ENCODE assay signal across 8 mouse cellular contexts in genomic region chr13:23576906-23577639, GRCm38 (mm10). TPM values are rescaled to one million over a fixed set of nuclear protein-coding genes. Genes with fewer than 3 reads are reported as not detected.
DNase-seq lines count a peak whose midpoint lies in the region; ATAC-seq and TF ChIP-seq lines count a peak whose summit lies in the region.

No protein-coding gene starts in this region.

- no peak for DNase-seq in heart, adult 8-10 months (ENCODE audit: low spot score)
- DNase-seq in c-Kit-positive CD71-positive TER-119-positive erythroid progenitor cells, embryonic 14.5 days (ENCODE audit: low spot score), result peak; percentile 46
- no peak for DNase-seq in hindbrain, postnatal 0 days (ENCODE audit: low spot score)
- no peak for DNase-seq in left cerebral cortex, postnatal 14 days (ENCODE audit: low spot score in 2 of 2)
- DNase-seq in adrenal gland, adult 18-20 months (ENCODE audit: low spot score in 2 of 2), result no peak
- no peak for DNase-seq in ovary, postnatal 10 days (ENCODE audit: low spot score)

- H3K4me3 ChIP-seq in heart, embryonic 16.5 days (ENCODE audit: low read length), result peak overlapping the region; percentile 52
- no peak overlapping the region for H3K4me3 ChIP-seq in hindbrain, postnatal 0 days (ENCODE audit: low read length)
- H3K4me3 ChIP-seq in midbrain, embryonic 15.5 days, result peak overlapping the region; percentile 41

- no peak for TF ChIP-seq CTCF in hindbrain, postnatal 0 days (IDR thresholded peaks at IDR 0.05; ENCODE audit: low read depth)

- H3K27ac ChIP-seq in heart, embryonic 16.5 days (ENCODE audit: low read length), result peak overlapping the region; percentile 66
- no peak overlapping the region for H3K27ac ChIP-seq in hindbrain, postnatal 0 days
- no peak overlapping the region for H3K27ac ChIP-seq in midbrain, embryonic 15.5 days

- peaks cover 27% of the 10 kb centered on the region for H3K4me1 ChIP-seq in heart, embryonic 16.5 days (ENCODE audit: control insufficient read depth, insufficient read depth, low read length)
- 0 out of 2 replicates have a peak, but pooled peaks cover 7% of the 10 kb centered on the region for H3K4me1 ChIP-seq in hindbrain, postnatal 0 days (ENCODE audit: insufficient read depth, low read length)
- peaks cover 42% of the 10 kb centered on the region for H3K4me1 ChIP-seq in midbrain, embryonic 15.5 days

- no peaks in the 10 kb centered on the region for H3K36me3 ChIP-seq in heart, embryonic 16.5 days (ENCODE audit: control insufficient read depth, insufficient read depth)
- no peaks in the 10 kb centered on the region for H3K36me3 ChIP-seq in hindbrain, postnatal 0 days (ENCODE audit: insufficient read depth, low read length)
- no peaks in the 10 kb centered on the region for H3K36me3 ChIP-seq in midbrain, embryonic 15.5 days (replicated peaks)

- ATAC-seq in heart, embryonic 16.5 days (replicated peaks; ENCODE audit: extremely low read depth, insufficient read depth, low FRiP score), result no peak
- ATAC-seq in hindbrain, postnatal 0 days, result no peak
- no peak for ATAC-seq in midbrain, embryonic 15.5 days (replicated peaks)

- intact Hi-C loops in left cerebral cortex, postnatal 14 days (cut with DNase I), result no loop called here

- no peaks in the 10 kb centered on the region for H3K27me3 ChIP-seq in heart, embryonic 16.5 days (ENCODE audit: control insufficient read depth, insufficient read depth, low read length)
- H3K27me3 ChIP-seq in hindbrain, postnatal 0 days (ENCODE audit: insufficient read depth, low read length), result no peaks in the 10 kb centered on the region
- H3K27me3 ChIP-seq in midbrain, embryonic 15.5 days (replicated peaks), result no peaks in the 10 kb centered on the region

- H3K4me2 ChIP-seq in heart, embryonic 16.5 days (ENCODE audit: low read depth, low read length), result peak overlapping the region; percentile 62
- H3K4me2 ChIP-seq in hindbrain, postnatal 0 days (ENCODE audit: low read depth, low read length), result peak overlapping the region; percentile 52
- peak overlapping the region; percentile 75 for H3K4me2 ChIP-seq in midbrain, embryonic 15.5 days

- H3K9ac ChIP-seq in heart, embryonic 16.5 days (ENCODE audit: low read length), result peak overlapping the region; percentile 72; the same call in 1 of the 2 replicates
- peak overlapping the region; percentile 42; the same call in 1 of the 2 replicates for H3K9ac ChIP-seq in hindbrain, postnatal 0 days (replicated peaks; ENCODE audit: low read length)
- H3K9ac ChIP-seq in midbrain, embryonic 15.5 days, result 0 out of 2 replicates have a peak overlapping the region, but pooled peaks have one; percentile 55

- WGBS in heart, embryonic 16.5 days, result 56% methylated on average over 6 of the region's 6 CpGs
- 55% methylated on average over 6 of the region's 6 CpGs for WGBS in hindbrain, postnatal 0 days
- WGBS in midbrain, embryonic 15.5 days, result 47% methylated on average over 6 of the region's 6 CpGs

- H3K9me3 ChIP-seq in heart, embryonic 16.5 days (replicated peaks; ENCODE audit: control insufficient read depth, low read length), result no peaks in the 10 kb centered on the region
- H3K9me3 ChIP-seq in hindbrain, postnatal 0 days (ENCODE audit: low read length), result no peaks in the 10 kb centered on the region
- no peaks in the 10 kb centered on the region for H3K9me3 ChIP-seq in midbrain, embryonic 15.5 days

RNA-seq across cellular contexts. Expression of gene Hist1h3d, which starts 1.5 kb away (rescaled TPM):
- 1.4 and 1.8 TPM in 2 replicates for polyA plus RNA-seq in heart, embryonic 16.5 days (2015; fragmentation: Nextera tagmentation; extraction: Ambion mirVana)
- 1 to 10 TPM; 1.1 to 4.0 (median 2.0) TPM for total RNA-seq in heart, adult 8-10 months (2022)
- 173 and 207 TPM in 2 replicates for total RNA-seq in hindbrain, postnatal 0 days (2014; rRNA removed)
- polyA plus RNA-seq in hindbrain, postnatal 0 days (2015; fragmentation: Nextera tagmentation; extraction: Ambion mirVana), result 0.96 and 1.4 TPM in 2 replicates
- 0.82 and 1.2 TPM in 2 replicates for polyA plus RNA-seq in midbrain, embryonic 15.5 days (2015; fragmentation: Nextera tagmentation; extraction: Ambion mirVana)
- 1 to 10 TPM; 9.4 to 9.9 TPM for total RNA-seq in left cerebral cortex, postnatal 14 days (2021)
- total RNA-seq in adrenal gland, adult 18-20 months (2021), result 1 to 10 TPM; 3.2 to 3.9 TPM

RNA-seq across cellular contexts. Expression of gene Hist1h2ad, which starts 2.9 kb away (rescaled TPM):
- polyA plus RNA-seq in heart, embryonic 16.5 days (2015; fragmentation: Nextera tagmentation; extraction: Ambion mirVana), result 1.2 and 1.8 TPM in 2 replicates
- total RNA-seq in heart, adult 8-10 months (2022), result 1 to 10 TPM; 1.8 to 4.3 (median 2.7) TPM
- total RNA-seq in hindbrain, postnatal 0 days (2014; rRNA removed), result 636 and 885 TPM in 2 replicates
- polyA plus RNA-seq in hindbrain, postnatal 0 days (2015; fragmentation: Nextera tagmentation; extraction: Ambion mirVana), result 0.69 TPM in 1 of 2 replicates, not detected in the other
- polyA plus RNA-seq in midbrain, embryonic 15.5 days (2015; fragmentation: Nextera tagmentation; extraction: Ambion mirVana), result 1.6 TPM in 1 of 2 replicates, not detected in the other
- 1 to 10 TPM; 3.0 to 5.1 TPM for total RNA-seq in left cerebral cortex, postnatal 14 days (2021)
- 1 to 10 TPM; 5.6 to 6.1 TPM for total RNA-seq in adrenal gland, adult 18-20 months (2021)

RNA-seq across cellular contexts. Expression of gene Hist1h2bf, which starts 3.1 kb away (rescaled TPM):
- 0.37 and 2.4 TPM in 2 replicates for polyA plus RNA-seq in heart, embryonic 16.5 days (2015; fragmentation: Nextera tagmentation; extraction: Ambion mirVana)
- 10 to 100 TPM in 2 of 4 experiments, 1 to 10 TPM in 2; 5.9 to 13.7 (median 10.7) TPM for total RNA-seq in heart, adult 8-10 months (2022)
- 695 and 1,354 TPM in 2 replicates for total RNA-seq in hindbrain, postnatal 0 days (2014; rRNA removed)
- 1.3 and 2.4 TPM in 2 replicates for polyA plus RNA-seq in hindbrain, postnatal 0 days (2015; fragmentation: Nextera tagmentation; extraction: Ambion mirVana)
- 1.3 and 1.5 TPM in 2 replicates for polyA plus RNA-seq in midbrain, embryonic 15.5 days (2015; fragmentation: Nextera tagmentation; extraction: Ambion mirVana)
- total RNA-seq in left cerebral cortex, postnatal 14 days (2021), result 10 to 100 TPM; 24.6 to 36.3 TPM
- 10 to 100 TPM; 15.9 to 21.9 TPM for total RNA-seq in adrenal gland, adult 18-20 months (2021)

RNA-seq across cellular contexts. Expression of gene Hist1h4d, which starts 4.3 kb away (rescaled TPM):
- 48.7 and 49.1 TPM in 2 replicates for polyA plus RNA-seq in heart, embryonic 16.5 days (2015; fragmentation: Nextera tagmentation; extraction: Ambion mirVana)
- total RNA-seq in heart, adult 8-10 months (2022), result 10 to 100 TPM; 42.4 to 50.0 (median 46.1) TPM
- total RNA-seq in hindbrain, postnatal 0 days (2014; rRNA removed), result 1,614 and 2,187 TPM in 2 replicates
- 36.9 and 39.6 TPM in 2 replicates for polyA plus RNA-seq in hindbrain, postnatal 0 days (2015; fragmentation: Nextera tagmentation; extraction: Ambion mirVana)
- 34.2 and 34.9 TPM in 2 replicates for polyA plus RNA-seq in midbrain, embryonic 15.5 days (2015; fragmentation: Nextera tagmentation; extraction: Ambion mirVana)
- 100 to 1,000 TPM; 132 to 148 TPM for total RNA-seq in left cerebral cortex, postnatal 14 days (2021)
- 100 to 1,000 TPM; 125 to 153 TPM for total RNA-seq in adrenal gland, adult 18-20 months (2021)

RNA-seq across cellular contexts. Expression of gene Hist1h2bg, which starts 5.9 kb away (rescaled TPM):
- polyA plus RNA-seq in heart, embryonic 16.5 days (2015; fragmentation: Nextera tagmentation; extraction: Ambion mirVana), result 4.2 and 5.1 TPM in 2 replicates
- total RNA-seq in heart, adult 8-10 months (2022), result 10 to 100 TPM; 18.1 to 34.4 (median 24.0) TPM
- total RNA-seq in hindbrain, postnatal 0 days (2014; rRNA removed), result 1,151 and 1,635 TPM in 2 replicates
- polyA plus RNA-seq in hindbrain, postnatal 0 days (2015; fragmentation: Nextera tagmentation; extraction: Ambion mirVana), result 2.6 and 5.2 TPM in 2 replicates
- polyA plus RNA-seq in midbrain, embryonic 15.5 days (2015; fragmentation: Nextera tagmentation; extraction: Ambion mirVana), result 2.6 and 4.0 TPM in 2 replicates
- 10 to 100 TPM; 79.2 to 92.9 TPM for total RNA-seq in left cerebral cortex, postnatal 14 days (2021)
- 10 to 100 TPM; 54.4 to 56.8 TPM for total RNA-seq in adrenal gland, adult 18-20 months (2021)

Comparison
In these comparisons a context has a peak if more than half of its experiments do, and no peak if none do; other contexts are left out.
1. RNA of gene Hist1h3d, which starts 1.5 kb away (total RNA-seq): 173 to 207 TPM in hindbrain, postnatal 0 days; 9.4 to 9.9 TPM in left cerebral cortex, postnatal 14 days, 3.2 to 3.9 TPM in adrenal gland, adult 18-20 months and 1.1 to 4.0 TPM in heart, adult 8-10 months; every median in the first group is over 10 times any median in the second.
2. RNA of gene Hist1h2ad, which starts 2.9 kb away (total RNA-seq): 636 to 885 TPM in hindbrain, postnatal 0 days; 5.6 to 6.1 TPM in adrenal gland, adult 18-20 months, 3.0 to 5.1 TPM in left cerebral cortex, postnatal 14 days and 1.8 to 4.3 TPM in heart, adult 8-10 months; every median in the first group is over 10 times any median in the second.
3. RNA of gene Hist1h2bf, which starts 3.1 kb away (total RNA-seq): 695 to 1,354 TPM in hindbrain, postnatal 0 days; 24.6 to 36.3 TPM in left cerebral cortex, postnatal 14 days, 15.9 to 21.9 TPM in adrenal gland, adult 18-20 months and 5.9 to 13.7 TPM in heart, adult 8-10 months; every median in the first group is over 10 times any median in the second.
4. Peak in every context shown above with its lines, with median percentiles within 50 percentile points of each other: H3K4me2 ChIP-seq and H3K9ac ChIP-seq.